Mouse (Mus musculus) hindbrain, embryonic 10.5 days (tissue): Measurements from ENCODE around the gene Disp1. TPM values are rescaled to one million over a fixed set of nuclear protein-coding genes. Genes with fewer than 3 reads are reported as not detected.

Experiments used
- DNase-seq: peaks from one replicate; pipeline ENCODE4 v3.0.0-alpha.2; 2017; ENCODE audit warnings: low spot score
- H3K27ac ChIP-seq: fragments of 300-500 bp; sonication (generic); 2 replicates; pipeline ENCODE4 v1.5.1; 2016; ENCODE audit warnings: mild to moderate bottlenecking, moderate library complexity
- H3K27me3 ChIP-seq: fragments of 300-500 bp; sonication (generic); 2 replicates; pipeline ENCODE4 v1.6.1; 2016; ENCODE audit warnings: mild to moderate bottlenecking; ENCODE audit not compliant: poor library complexity, insufficient read depth, severe bottlenecking
- H3K36me3 ChIP-seq: fragments of 300-500 bp; sonication (generic); 2 replicates; pipeline ENCODE4 v1.6.1; 2016; ENCODE audit warnings: mild to moderate bottlenecking, moderate library complexity
- H3K4me1 ChIP-seq: fragments of 300-500 bp; sonication (generic); replicated peaks from 2 replicates; pipeline ENCODE4 v1.6.1; 2016; ENCODE audit warnings: mild to moderate bottlenecking
- H3K4me3 ChIP-seq: fragments of 300-500 bp; sonication (generic); 2 replicates; pipeline ENCODE4 v1.5.1; 2016; ENCODE audit warnings: mild to moderate bottlenecking, moderate library complexity
- H3K9me3 ChIP-seq: fragments of 300-500 bp; sonication (generic); 2 replicates; pipeline ENCODE4 v1.6.1; 2016; ENCODE audit warnings: mild to moderate bottlenecking, moderate library complexity
- WGBS: fragments of 180-500 bp; shearing (Covaris S2); methylation state at CpG from one replicate; pipeline ENCODE4 v1.1.7; 2016; 5-methylcytosine and 5-hydroxymethylcytosine counted together
- polyA plus RNA-seq: library from polyadenylated mRNA; unstranded; fragments of >200 nt; fragmentation: Nextera tagmentation; extraction: Ambion mirVana; gene quantifications from 2 replicates; pipeline ENCODE4 v1.2.1, GENCODE M21; 2016

Disp1 gene
- polyA plus RNA-seq, 1 experiment from 2014 or later = 13.0 TPM

GRCm38 (mm10) chr1:183138088-183138487 lies 83.2 kb downstream of the Disp1 start:
- DNase-seq = no peak
- Histone ChIP-seq H3K36me3 (peaks cover 12% of the 10 kb centered on the region), H3K27ac (no peak overlapping the region), H3K9me3 (no peaks in the 10 kb centered on the region), H3K27me3 (no peaks in the 10 kb centered on the region), H3K4me3 (no peak overlapping the region), H3K4me1 (peaks cover 42% of the 10 kb centered on the region)
- 71% methylated on average over 4 of the region's 4 CpGs for WGBS

GRCm38 (mm10) chr1:183134427-183134826 lies 86.9 kb downstream of the Disp1 start:
- WGBS = 94% methylated on average over 4 of the region's 4 CpGs
- Histone ChIP-seq H3K36me3 (peaks cover 12% of the 10 kb centered on the region), H3K27ac (no peak overlapping the region), H3K4me1 (peaks cover 15% of the 10 kb centered on the region), H3K27me3 (no peaks in the 10 kb centered on the region), H3K9me3 (no peaks in the 10 kb centered on the region), H3K4me3 (no peak overlapping the region)
- DNase-seq = no peak

DNA sequence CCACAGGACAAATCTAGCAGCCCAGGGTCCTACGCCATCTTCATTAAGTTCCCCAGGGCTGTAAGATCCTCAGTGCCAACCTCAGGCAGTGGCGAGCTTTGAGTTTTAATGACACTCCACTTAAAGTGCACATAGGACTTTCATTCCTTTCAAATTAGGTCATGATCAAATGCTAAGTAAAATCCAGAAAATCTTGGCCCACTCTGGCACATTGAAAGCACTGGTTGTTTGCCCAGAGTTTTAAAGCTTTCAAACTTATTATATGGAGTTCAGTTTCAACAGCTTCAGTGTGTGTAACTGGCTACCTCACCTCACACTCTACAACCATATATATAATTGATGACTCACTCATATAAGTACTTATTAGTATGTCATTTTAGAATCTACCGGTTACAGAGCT lies 87.9 kb downstream of the Disp1 start:
- peaks cover 9% of the 10 kb centered on the region for H3K4me1 ChIP-seq
- 99% methylated on average over 3 of the region's 3 CpGs for WGBS
- no peak for DNase-seq
- H3K9me3 ChIP-seq = no peaks in the 10 kb centered on the region
- no peak overlapping the region for H3K4me3 ChIP-seq
- no peak overlapping the region for H3K27ac ChIP-seq
- peaks cover 12% of the 10 kb centered on the region for H3K36me3 ChIP-seq
- no peaks in the 10 kb centered on the region for H3K27me3 ChIP-seq

DNA sequence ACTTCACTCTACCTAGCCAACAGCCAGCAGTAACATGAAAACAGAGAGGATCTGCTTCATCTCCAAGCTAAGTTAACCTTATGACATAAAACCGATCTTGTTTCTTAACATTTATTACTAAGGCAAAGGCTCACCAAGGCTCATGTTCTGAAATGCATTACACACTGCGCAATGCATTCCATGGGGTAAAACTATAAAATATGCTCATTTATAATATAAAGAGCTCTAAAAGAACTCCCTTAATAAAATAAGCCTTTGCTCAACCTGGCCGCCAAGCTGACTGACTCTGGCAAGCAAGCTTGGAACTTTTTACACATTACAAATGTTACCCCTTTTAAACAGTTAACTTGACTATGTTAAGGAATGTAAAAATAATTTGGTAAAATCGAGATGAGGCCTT lies 94.1 kb downstream of the Disp1 start:
- H3K27ac ChIP-seq = no peak overlapping the region
- no peaks in the 10 kb centered on the region for H3K9me3 ChIP-seq
- no peak overlapping the region for H3K4me3 ChIP-seq
- H3K36me3 ChIP-seq = no peaks in the 10 kb centered on the region
- WGBS = 86% methylated on average over 4 of the region's 4 CpGs
- H3K27me3 ChIP-seq = no peaks in the 10 kb centered on the region
- no peak for DNase-seq
- H3K4me1 ChIP-seq = peaks cover 16% of the 10 kb centered on the region

GRCm38 (mm10) chr1:183123725-183124124 lies 97.6 kb downstream of the Disp1 start:
- Histone ChIP-seq H3K27me3 (no peaks in the 10 kb centered on the region), H3K9me3 (no peaks in the 10 kb centered on the region), H3K4me1 (peaks cover 18% of the 10 kb centered on the region), H3K4me3 (no peak overlapping the region), H3K27ac (no peak overlapping the region), H3K36me3 (no peaks in the 10 kb centered on the region)
- 46% methylated on average over 3 of the region's 3 CpGs for WGBS
- DNase-seq = no peak

- Histone ChIP-seq H3K4me3 (no peak overlapping the region), H3K9me3 (no peaks in the 10 kb centered on the region), H3K36me3 (no peaks in the 10 kb centered on the region), H3K4me1 (peaks cover 27% of the 10 kb centered on the region), H3K27ac (no peak overlapping the region), H3K27me3 (no peaks in the 10 kb centered on the region)
- WGBS = 91% methylated on average over 12 of the region's 12 CpGs
- no peak for DNase-seq
Observed at GRCm38 (mm10) chr1:183120341-183120923, 100.9 kb downstream of the Disp1 start.

GRCm38 (mm10) chr1:183117827-183118825 lies 103.2 kb downstream of the Disp1 start:
- Histone ChIP-seq H3K36me3 (no peaks in the 10 kb centered on the region), H3K4me3 (no peak overlapping the region), H3K27me3 (no peaks in the 10 kb centered on the region), H3K27ac (no peak overlapping the region; the same call in 1 of the 2 replicates), H3K4me1 (peaks cover 27% of the 10 kb centered on the region), H3K9me3 (no peaks in the 10 kb centered on the region)
- DNase-seq = no peak
- 73% methylated on average over 21 of the region's 21 CpGs for WGBS

DNA sequence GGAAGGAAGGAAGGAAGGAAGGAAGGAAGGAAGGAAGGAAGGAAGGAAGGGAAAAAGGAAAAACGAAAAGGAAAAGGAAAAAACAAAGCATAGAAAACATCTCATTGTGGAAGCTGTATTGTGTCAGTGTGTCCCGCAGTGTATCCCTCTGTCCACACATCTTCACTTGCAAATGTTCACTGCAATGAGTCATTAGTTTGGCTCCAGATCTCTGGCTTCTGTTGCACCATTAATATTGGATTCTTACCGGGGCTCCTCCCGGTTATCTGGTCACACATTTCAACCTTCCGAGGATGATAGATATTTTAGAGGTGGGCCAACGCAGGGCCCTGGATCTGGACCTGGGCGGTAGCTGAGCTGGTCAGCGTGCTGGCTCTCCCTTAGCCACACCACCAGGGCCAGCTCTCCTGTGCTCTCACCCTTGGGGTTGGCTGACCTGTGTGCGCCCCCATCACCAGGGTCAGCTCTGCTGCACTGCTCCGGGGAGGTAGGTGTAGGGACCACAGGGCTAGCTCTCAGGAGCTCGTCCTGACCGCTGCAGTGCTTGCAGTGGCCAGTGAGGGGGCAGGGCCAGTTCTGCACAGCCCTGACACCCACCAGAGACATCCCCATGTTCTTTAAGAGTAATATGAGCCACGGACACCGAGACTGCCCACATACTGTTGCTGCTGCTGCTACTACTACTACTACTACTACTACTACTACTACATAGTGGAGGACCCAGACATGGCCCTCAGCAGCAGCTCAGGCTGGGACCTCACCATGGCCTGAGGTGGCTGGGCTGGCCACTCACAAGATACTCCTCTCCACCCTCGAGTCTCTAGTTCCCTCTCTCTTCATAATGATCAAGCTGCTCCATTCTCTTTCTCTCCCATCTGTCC lies 104.1 kb downstream of the Disp1 start:
- H3K36me3 ChIP-seq = no peaks in the 10 kb centered on the region
- H3K4me3 ChIP-seq = no peak overlapping the region
- peaks cover 29% of the 10 kb centered on the region for H3K4me1 ChIP-seq
- no peaks in the 10 kb centered on the region for H3K9me3 ChIP-seq
- no peak for DNase-seq
- no peaks in the 10 kb centered on the region for H3K27me3 ChIP-seq
- H3K27ac ChIP-seq = peak overlapping the region; percentile 69
- WGBS = 84% methylated on average over 15 of the region's 15 CpGs

DNA sequence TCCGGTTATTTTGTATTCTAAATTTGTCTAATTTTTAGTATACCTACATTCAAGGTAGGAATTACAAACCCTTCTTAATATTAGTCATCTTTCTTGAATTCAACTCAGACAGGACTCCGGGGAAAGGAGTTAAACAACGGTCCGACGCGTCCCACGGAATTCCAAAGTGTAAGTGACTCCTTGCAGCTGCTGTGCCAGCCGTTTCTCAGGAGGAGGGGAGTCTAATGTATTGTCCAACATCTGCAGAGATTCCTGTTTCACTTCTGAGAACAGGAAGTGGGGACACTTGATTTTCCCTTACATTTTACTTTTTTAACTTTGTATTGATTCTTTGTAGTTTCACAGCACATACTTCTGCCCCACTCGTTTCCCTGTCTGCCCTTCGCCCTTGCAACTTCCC lies 104.9 kb downstream of the Disp1 start:
- Histone ChIP-seq H3K4me1 (peaks cover 29% of the 10 kb centered on the region), H3K9me3 (no peaks in the 10 kb centered on the region), H3K27me3 (no peaks in the 10 kb centered on the region), H3K27ac (no peak overlapping the region), H3K36me3 (no peaks in the 10 kb centered on the region), H3K4me3 (no peak overlapping the region)
- no peak for DNase-seq
- WGBS = 64% methylated on average over 10 of the region's 10 CpGs

DNA sequence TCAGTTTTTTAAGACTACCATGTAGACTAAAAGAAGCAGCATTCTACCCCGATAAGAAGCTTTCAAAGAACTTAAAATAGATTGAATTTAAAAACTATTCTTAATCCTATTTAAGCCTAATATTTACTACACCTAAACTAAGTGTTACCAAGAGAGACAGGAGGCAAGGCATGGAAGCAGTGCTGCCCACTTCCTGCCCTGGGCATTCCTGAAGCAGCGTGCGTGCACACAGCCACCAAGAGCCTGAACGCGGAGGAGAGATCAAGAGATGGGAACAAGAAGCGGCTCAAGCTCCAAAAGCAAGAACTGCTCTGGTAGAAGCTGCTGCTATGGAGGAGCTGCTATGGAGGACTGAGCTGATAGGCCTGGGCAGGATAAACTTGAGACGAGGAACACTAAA lies 106.2 kb downstream of the Disp1 start:
- no peaks in the 10 kb centered on the region for H3K36me3 ChIP-seq
- H3K9me3 ChIP-seq = no peaks in the 10 kb centered on the region
- no peak overlapping the region for H3K4me3 ChIP-seq
- 86% methylated on average over 7 of the region's 7 CpGs for WGBS
- no peaks in the 10 kb centered on the region for H3K27me3 ChIP-seq
- H3K4me1 ChIP-seq = peaks cover 26% of the 10 kb centered on the region
- no peak for DNase-seq
- no peak overlapping the region for H3K27ac ChIP-seq

DNA sequence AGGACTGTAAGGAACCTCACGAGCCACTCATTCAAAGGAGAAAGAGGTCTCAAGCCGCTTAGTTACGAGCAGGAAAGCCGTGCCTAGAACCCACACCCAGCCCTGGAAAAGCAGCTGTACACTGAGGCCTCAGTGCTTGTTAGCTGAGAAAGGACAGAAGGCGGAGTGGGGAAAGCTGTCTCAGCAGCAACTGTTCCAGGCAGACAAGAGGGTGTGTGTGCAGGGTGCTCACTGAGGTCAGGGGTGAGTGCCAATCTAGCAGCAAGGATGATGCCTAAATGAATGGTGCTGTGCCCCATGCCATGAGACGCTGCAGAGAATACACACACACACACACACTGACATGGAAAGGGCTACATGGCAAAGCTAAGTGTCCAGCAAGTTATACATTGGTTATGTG lies 106.8 kb downstream of the Disp1 start:
- 77% methylated on average over 6 of the region's 6 CpGs for WGBS
- Histone ChIP-seq H3K9me3 (no peaks in the 10 kb centered on the region), H3K4me1 (peaks cover 26% of the 10 kb centered on the region), H3K27ac (peak overlapping the region; percentile 42; the same call in 1 of the 2 replicates), H3K27me3 (no peaks in the 10 kb centered on the region), H3K4me3 (no peak overlapping the region), H3K36me3 (no peaks in the 10 kb centered on the region)
- no peak for DNase-seq

- Histone ChIP-seq H3K27ac (no peak overlapping the region), H3K4me1 (peaks cover 25% of the 10 kb centered on the region), H3K4me3 (no peak overlapping the region), H3K27me3 (no peaks in the 10 kb centered on the region), H3K36me3 (no peaks in the 10 kb centered on the region), H3K9me3 (no peaks in the 10 kb centered on the region)
- 85% methylated on average over 9 of the region's 9 CpGs for WGBS
- DNase-seq = no peak
Observed at GRCm38 (mm10) chr1:183113546-183113945, 107.8 kb downstream of the Disp1 start.
